Mouse (Mus musculus) liver, embryonic 16.5 days (tissue): ENCODE results near the gene Cd276. TPM values are rescaled to one million over a fixed set of nuclear protein-coding genes. Genes with fewer than 3 reads are reported as not detected.
"Not testable (repeated sequence)": the region's sequence is repeated elsewhere in the genome, so short reads cannot be mapped to it uniquely, and the experiment has no call there.

Experiments
- ATAC-seq: fragments of 200-750 bp; cut with Nextera tagmentation; 2 replicates; pipeline ENCODE4 v1.8.0; 2017; ENCODE audit warnings: low read depth, mild to moderate bottlenecking, moderate number of reproducible peaks, moderate library complexity
- H3K27ac ChIP-seq: fragments of 300-500 bp; sonication (generic); 2 replicates; pipeline ENCODE4 v1.5.1; 2014; ENCODE audit warnings: mild to moderate bottlenecking, low read length
- H3K27me3 ChIP-seq: fragments of 300-500 bp; sonication (generic); 2 replicates; pipeline ENCODE4 v1.6.1; 2014; ENCODE audit warnings: low read depth, low read length, mixed read lengths; ENCODE audit not compliant: control insufficient read depth, insufficient read depth
- H3K36me3 ChIP-seq: fragments of 300-500 bp; sonication (generic); 2 replicates; pipeline ENCODE4 v1.6.1; 2014; ENCODE audit warnings: mild to moderate bottlenecking; ENCODE audit not compliant: control insufficient read depth, insufficient read depth
- H3K4me1 ChIP-seq: fragments of 300-500 bp; sonication (generic); 2 replicates; pipeline ENCODE4 v1.6.1; 2014; ENCODE audit warnings: low read depth, low read length, mixed read lengths; ENCODE audit not compliant: control insufficient read depth
- H3K4me2 ChIP-seq: fragments of 300-500 bp; sonication (generic); 2 replicates; pipeline ENCODE4 v1.6.1; 2014; ENCODE audit warnings: low read depth, low read length, mixed read lengths
- H3K4me3 ChIP-seq: fragments of 300-500 bp; sonication (generic); 2 replicates; pipeline ENCODE4 v1.5.1; 2014; ENCODE audit warnings: low read depth, mild to moderate bottlenecking, low read length
- H3K9ac ChIP-seq: fragments of 300-500 bp; sonication (generic); 2 replicates; pipeline ENCODE4 v1.6.1; 2014; ENCODE audit warnings: low read depth, low read length
- H3K9me3 ChIP-seq: fragments of 300-500 bp; sonication (generic); replicated peaks from 2 replicates; pipeline ENCODE4 v1.6.1; 2016; ENCODE audit warnings: low read length; ENCODE audit not compliant: control insufficient read depth
- WGBS: fragments of 180-500 bp; shearing (Covaris S2); extraction: QIAGEN DNeasy Blood & Tissue Kit; methylation state at CpG from one replicate; pipeline ENCODE4 v1.1.7; 2014; ENCODE audit not compliant: insufficient replicate concordance; 5-methylcytosine and 5-hydroxymethylcytosine counted together
- polyA plus RNA-seq: library from polyadenylated mRNA; unstranded; fragments of >200 nt; fragmentation: Nextera tagmentation; extraction: Ambion mirVana; gene quantifications from 2 replicates; pipeline ENCODE4 v1.2.1, GENCODE M21; 2015

The Cd276 gene
- polyA plus RNA-seq, 1 experiment from 2014 or later: 1.6 TPM

DNA sequence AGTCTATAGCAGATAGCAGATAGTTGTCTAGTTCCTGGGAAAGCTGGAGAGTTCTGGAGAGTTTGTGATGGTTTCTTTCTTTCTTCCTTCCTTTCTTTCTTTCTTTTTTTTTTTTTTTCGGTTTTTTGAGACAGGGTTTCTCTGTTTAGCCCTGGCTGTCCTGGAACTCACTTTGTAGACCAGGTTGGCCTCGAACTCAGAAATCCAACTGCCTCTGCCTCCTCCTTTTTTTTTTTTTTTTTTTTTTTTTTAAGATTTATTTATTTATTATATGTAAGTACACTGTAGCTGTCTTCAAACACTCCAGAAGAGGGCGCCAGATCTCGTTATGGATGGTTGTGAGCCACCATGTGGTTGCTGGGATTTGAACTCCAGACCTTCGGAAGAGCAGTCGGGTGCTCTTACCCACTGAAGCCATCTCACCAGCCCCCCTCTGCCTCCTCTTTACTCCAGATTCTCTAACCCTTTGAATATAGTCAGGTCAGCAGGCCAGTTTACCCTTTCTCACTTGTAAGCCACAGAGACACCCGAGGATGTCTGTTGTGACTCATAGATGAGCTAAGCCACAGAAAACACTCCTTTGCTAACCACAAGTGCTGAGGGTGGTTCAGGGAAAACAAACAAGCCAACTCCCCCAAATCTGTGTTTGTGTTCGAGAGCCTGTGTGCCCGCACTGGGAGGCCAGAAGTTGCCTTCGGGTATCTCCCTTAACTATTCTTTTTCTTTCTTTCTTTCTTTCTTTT lies 25.4 kb upstream of the Cd276 start:
- 73% methylated on average over 10 of the region's 10 CpGs for WGBS
- H3K27ac ChIP-seq, H3K4me3 ChIP-seq, H3K9me3 ChIP-seq, H3K9ac ChIP-seq, H3K36me3 ChIP-seq, ATAC-seq, H3K27me3 ChIP-seq, H3K4me2 ChIP-seq: not testable (repeated sequence)
- peaks cover 10% of the 10 kb centered on the region for H3K4me1 ChIP-seq

DNA sequence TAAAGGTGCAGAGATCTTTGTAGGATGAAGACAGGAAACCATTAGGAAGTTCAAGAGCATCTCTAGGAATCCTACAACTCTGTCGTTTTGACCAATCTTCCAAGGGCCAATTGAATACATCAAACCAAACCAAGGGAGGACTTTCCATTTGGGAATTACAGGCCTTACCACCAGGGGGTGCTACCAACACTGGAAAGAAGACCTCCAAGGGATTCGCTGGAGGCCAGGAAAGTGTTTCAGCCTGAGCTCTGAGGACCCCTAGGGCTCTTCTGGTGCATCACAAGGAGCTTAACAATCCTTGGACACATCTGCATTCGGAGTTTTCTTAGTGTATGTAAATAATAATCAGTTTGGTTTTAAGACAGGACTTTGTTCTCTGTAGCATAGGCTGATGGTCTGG lies 23.4 kb upstream of the Cd276 start:
- Histone ChIP-seq H3K4me3 (no peak overlapping the region), H3K27me3 (no peaks in the 10 kb centered on the region), H3K36me3 (no peaks in the 10 kb centered on the region), H3K4me1 (peaks cover 10% of the 10 kb centered on the region), H3K9ac (no peak overlapping the region), H3K4me2 (no peak overlapping the region), H3K27ac (no peak overlapping the region), H3K9me3 (no peaks in the 10 kb centered on the region)
- WGBS: 11% methylated on average over 3 of the region's 3 CpGs
- ATAC-seq: no peak

DNA sequence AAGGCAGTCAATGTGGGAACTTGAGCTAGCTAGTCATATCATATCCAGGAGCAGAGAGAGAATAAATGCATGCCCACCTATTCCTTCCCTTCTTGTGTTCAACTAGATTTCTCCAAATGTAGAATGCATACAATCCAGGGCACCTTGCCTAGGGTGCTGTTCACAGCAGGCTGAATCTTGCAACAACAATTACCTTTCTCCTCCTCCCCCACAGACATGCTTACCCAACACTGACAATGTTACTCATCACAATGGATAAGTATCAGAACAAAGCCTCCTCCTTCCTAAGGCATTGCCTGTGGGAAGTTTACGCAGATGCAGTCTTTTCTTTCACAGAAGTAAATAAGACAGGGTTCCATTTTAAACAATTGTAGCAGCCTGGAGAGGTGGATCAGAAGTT lies 15.8 kb upstream of the Cd276 start:
- Histone ChIP-seq H3K4me2 (no peak overlapping the region), H3K4me1 (no peaks in the 10 kb centered on the region), H3K9ac (no peak overlapping the region), H3K4me3 (no peak overlapping the region), H3K27ac (no peak overlapping the region), H3K9me3 (no peaks in the 10 kb centered on the region), H3K36me3 (no peaks in the 10 kb centered on the region), H3K27me3 (no peaks in the 10 kb centered on the region)
- ATAC-seq: no peak
- WGBS: 81% methylated on average over 1 of the region's 1 CpGs

DNA sequence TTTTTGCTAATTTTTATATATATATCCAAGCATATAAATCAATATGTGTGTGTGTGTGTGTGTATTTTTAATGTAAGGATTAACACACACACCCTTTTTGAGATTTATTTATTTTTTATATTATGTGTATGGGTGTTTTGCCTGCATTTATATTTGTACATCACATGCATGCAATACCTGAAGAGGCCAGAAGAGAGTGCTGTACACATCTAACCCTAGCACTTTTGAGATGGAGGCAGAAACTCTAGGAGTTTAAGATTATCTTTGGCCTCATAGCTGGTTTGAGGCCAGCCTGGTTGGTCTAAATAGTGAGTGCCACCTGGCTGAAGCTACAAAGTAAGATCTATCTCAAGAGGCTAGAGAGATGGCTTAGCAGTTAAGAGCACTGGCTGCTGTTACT lies 12.4 kb upstream of the Cd276 start:
- Histone ChIP-seq H3K36me3 (no peaks in the 10 kb centered on the region), H3K4me3 (no peak overlapping the region), H3K27ac (no peak overlapping the region), H3K4me1 (no peaks in the 10 kb centered on the region), H3K4me2 (no peak overlapping the region), H3K27me3 (no peaks in the 10 kb centered on the region), H3K9me3 (no peaks in the 10 kb centered on the region), H3K9ac (no peak overlapping the region)
- ATAC-seq: no peak

DNA sequence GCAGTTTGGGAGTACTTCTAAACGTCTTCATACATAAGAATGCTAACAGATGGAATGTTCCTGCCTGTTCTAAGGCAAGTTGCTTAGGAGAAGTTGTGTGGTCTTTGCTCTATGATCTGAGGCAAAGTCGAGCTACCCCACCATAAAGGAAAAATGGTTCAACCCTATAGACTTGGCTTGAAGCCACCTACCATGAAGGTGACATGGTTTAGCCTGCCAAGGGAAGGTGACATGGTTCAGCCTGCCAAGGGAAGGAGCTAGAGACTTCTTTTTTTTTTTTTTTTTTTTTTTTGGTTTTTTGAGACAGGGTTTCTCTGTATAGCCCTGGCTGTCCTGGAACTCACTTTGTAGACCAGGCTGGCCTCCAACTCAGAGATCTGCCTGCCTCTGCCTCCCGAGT lies 10.7 kb upstream of the Cd276 start:
- not testable (repeated sequence) for H3K4me1 ChIP-seq, ATAC-seq, H3K27me3 ChIP-seq

DNA sequence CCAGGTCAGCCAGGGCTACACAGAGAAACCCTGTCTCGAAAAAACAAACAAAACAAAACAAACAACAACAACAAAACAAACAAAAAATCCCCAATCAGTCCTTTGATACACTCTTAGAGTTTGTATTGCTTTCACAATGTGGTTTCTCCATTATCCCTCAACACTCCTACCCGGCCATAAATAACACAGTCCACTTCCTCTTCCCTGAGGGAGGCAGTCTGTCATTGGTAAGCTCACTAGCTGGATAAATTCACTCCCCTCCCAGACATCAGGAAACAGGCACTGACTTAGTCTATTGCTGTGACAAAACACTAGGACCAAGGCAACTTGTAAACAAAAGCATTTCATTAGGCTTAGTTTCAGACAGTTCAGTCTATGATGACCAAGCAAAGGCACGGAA lies 5.0 kb upstream of the Cd276 start:
- no peak overlapping the region for H3K27ac ChIP-seq
- 16% methylated on average over 3 of the region's 3 CpGs for WGBS
- H3K9me3 ChIP-seq: no peaks in the 10 kb centered on the region
- H3K9ac ChIP-seq: no peak overlapping the region
- no peaks in the 10 kb centered on the region for H3K36me3 ChIP-seq
- peaks cover 13% of the 10 kb centered on the region for H3K27me3 ChIP-seq
- H3K4me3 ChIP-seq: no peak overlapping the region
- H3K4me2 ChIP-seq: no peak overlapping the region
- H3K4me1 ChIP-seq: peaks cover 4% of the 10 kb centered on the region
- ATAC-seq: no peak

More for the DNA sequence above, 10.7 kb upstream of the Cd276 start:
- not testable (repeated sequence) for H3K27ac ChIP-seq, H3K9ac ChIP-seq, H3K4me2 ChIP-seq, H3K36me3 ChIP-seq, H3K4me3 ChIP-seq, H3K9me3 ChIP-seq
- 48% methylated on average over 3 of the region's 3 CpGs for WGBS

DNA sequence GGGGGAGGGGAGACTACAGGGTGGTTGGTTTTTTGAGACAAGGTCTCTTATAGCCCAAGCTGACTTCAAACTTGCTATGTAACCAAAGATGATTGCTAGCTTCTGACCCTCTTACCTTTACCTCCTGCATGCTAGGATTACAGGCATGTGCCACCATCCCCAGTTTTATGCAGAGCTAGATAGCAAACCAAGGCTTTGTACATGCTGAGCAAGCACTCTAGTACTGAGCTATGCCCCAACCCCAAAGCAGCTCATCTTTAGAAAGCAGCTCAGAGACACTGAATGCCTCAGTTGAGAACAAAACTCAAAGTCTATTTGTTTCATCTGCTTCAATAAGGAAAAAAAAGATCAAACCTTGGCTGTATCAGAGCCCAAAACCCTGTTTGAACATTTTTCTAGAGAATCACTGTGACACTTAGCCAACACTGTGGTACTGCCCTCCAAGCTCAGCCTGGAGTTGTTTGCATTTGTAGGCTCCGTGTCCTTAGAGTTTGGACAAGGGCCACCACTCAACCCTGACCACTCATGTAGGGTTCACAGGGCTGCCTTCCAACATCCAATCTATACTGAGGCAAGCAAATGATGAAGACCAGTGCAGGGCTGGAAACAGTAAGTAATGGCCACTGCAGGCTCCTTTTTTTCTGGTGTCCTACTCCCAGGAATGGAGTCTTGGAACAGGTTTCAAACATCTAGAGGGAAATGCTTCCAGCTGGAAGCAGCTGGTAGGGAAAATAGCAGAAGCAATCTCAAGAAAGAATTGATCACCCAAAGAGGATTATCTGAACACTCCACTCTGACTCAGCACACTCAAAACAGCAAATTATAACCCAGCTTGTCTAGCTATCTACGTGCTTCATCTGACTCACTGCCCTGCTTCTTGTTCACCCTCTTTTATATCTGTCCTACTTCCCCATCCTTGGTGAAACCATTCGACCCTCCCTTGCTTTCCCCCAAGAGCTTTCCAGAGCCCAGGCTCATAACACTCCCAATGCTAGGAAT lies 2.5 kb upstream of the Cd276 start:
- Histone ChIP-seq H3K27me3 (peaks cover 35% of the 10 kb centered on the region), H3K9me3 (no peaks in the 10 kb centered on the region), H3K9ac (no peak overlapping the region), H3K36me3 (no peaks in the 10 kb centered on the region), H3K4me2 (no peak overlapping the region), H3K27ac (no peak overlapping the region), H3K4me3 (no peak overlapping the region), H3K4me1 (peaks cover 8% of the 10 kb centered on the region)
- ATAC-seq: no peak
- WGBS: 29% methylated on average over 3 of the region's 3 CpGs

DNA sequence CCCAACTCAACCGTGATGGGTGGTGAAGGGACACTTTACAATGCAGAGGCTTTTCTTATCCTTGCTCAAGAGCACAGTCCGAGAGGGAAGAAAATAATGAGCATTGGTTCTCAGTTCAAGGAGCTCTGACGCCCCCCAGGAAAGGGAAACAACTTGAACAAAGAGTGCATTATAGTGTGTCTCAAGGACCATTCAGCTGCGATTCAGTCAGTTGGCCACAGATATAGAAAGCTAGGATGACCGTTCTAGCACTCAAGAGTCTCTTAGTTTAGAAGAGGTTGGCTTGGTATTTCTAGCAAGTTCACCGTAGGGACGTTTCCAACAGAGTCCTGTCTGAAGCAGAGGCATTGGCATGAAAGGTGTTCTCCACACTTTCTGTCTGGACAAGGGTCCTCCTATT lies 1.4 kb upstream of the Cd276 start:
- peaks cover 8% of the 10 kb centered on the region for H3K4me1 ChIP-seq
- WGBS: 52% methylated on average over 7 of the region's 7 CpGs
- H3K27ac ChIP-seq: no peak overlapping the region
- no peaks in the 10 kb centered on the region for H3K9me3 ChIP-seq
- H3K9ac ChIP-seq: no peak overlapping the region
- no peak for ATAC-seq
- H3K36me3 ChIP-seq: no peaks in the 10 kb centered on the region
- no peak overlapping the region for H3K4me2 ChIP-seq
- H3K27me3 ChIP-seq: peaks cover 37% of the 10 kb centered on the region
- no peak overlapping the region for H3K4me3 ChIP-seq
